Mouse (Mus musculus): ENCODE data around the gene Xirp1. TPM values are rescaled to one million over a fixed set of nuclear protein-coding genes. Genes with fewer than 3 reads are reported as not detected.

Gene Xirp1
- total and polyA plus RNA-seq, 3 experiments, result not detected

DNA sequence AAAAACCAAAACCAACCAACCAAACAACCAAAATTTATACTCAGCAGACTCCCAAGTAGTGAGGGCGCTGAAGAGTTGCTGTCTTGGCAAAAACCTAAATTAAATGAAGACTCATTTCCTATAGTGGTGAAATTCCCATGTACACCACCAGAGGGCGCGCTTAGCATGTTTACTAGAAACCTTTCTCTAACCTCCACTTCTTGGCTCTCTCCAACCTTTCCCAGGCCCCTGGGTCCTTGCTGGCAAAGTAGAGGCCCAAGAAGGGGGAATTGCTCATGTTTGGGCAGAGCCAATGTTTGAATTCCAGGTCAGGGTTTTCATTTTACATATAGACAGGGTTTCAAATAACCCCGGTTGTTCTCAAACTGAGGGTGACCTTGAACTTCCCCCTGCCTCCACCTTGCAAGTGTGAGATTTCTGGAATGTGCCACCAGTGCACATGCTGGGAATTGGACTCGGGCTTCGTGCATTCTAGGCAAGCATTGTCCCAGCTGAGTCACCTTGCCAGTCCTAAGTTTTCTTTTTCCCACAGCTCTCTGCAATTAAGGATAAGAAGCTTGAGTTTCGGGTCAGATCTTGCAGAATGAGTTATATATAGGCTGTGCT is 3.0 kb downstream of the Xirp1 start:
- dilution Hi-C loops (cut with MboI; ENCODE audit: extremely low pct_ligation_motif_present, extremely low pct_unique_long_range_greater_than_20kb, low sequenced_read_pairs), result no loop called here
- Histone ChIP-seq H3K4me3 (replicated peaks in 1 of 3; ENCODE audit: low read depth in 2 of 3, low read length in 2 of 3, poor library complexity in 1 of 3) (no peak overlapping the region), H3K4me1 (ENCODE audit: control insufficient read depth in 1 of 2, insufficient read depth in 2 of 2) (peaks cover 13 to 40% of the 10 kb centered on the region in 2 experiments), H3K9me3 (replicated peaks; ENCODE audit: low read length) (no peaks in the 10 kb centered on the region), H3K4me2 (ENCODE audit: insufficient read depth, low read depth, poor library complexity, severe bottlenecking) (no peak overlapping the region), H3K36me3 (replicated peaks in 1 of 2; ENCODE audit: control insufficient read depth in 1 of 2, insufficient read depth in 1 of 2, low read length in 1 of 2) (no peaks in the 10 kb centered on the region), H3K79me2 (replicated peaks; ENCODE audit: control insufficient read depth, extremely low read depth, insufficient read depth, poor library complexity, severe bottlenecking) (no peaks in the 10 kb centered on the region), H3K27ac (ENCODE audit: insufficient read depth, low read depth) (no peak overlapping the region), H3K9ac (ENCODE audit: insufficient read depth, low read depth) (no peak overlapping the region), H3K27me3 (replicated peaks) (peaks cover 67% of the 10 kb centered on the region)
- TF ChIP-seq SIN3A (IDR thresholded peaks at IDR 0.05; ENCODE audit: low read length), result no peak
- peak; percentile 73 for TF ChIP-seq SMC3 (IDR thresholded peaks at IDR 0.05; ENCODE audit: low read depth, low read length)
- no peak for TF ChIP-seq MAZ (IDR thresholded peaks at IDR 0.05; ENCODE audit: low read depth, low read length)
- 0 out of 2 replicates have a peak, but pooled peaks have one; percentile 2 for TF ChIP-seq ZC3H11A (IDR thresholded peaks at IDR 0.05; ENCODE audit: low read depth, low read length)
- no peak for TF ChIP-seq HCFC1 (IDR thresholded peaks at IDR 0.05; ENCODE audit: low read depth, low read length)
- no peak for TF ChIP-seq TCF12 (IDR thresholded peaks at IDR 0.05; ENCODE audit: low read depth, low read length)
- no peak for TF ChIP-seq RCOR1 (conservative IDR thresholded peaks at IDR 0.05; ENCODE audit: low read depth, low read length)
- no peak for TF ChIP-seq ELF1 (IDR thresholded peaks at IDR 0.05; ENCODE audit: low read depth, low read length)
- no peak for TF ChIP-seq NRF1 (IDR thresholded peaks at IDR 0.05; ENCODE audit: low read depth, low read length)
- no peak for TF ChIP-seq ZMIZ1 (IDR thresholded peaks at IDR 0.05; ENCODE audit: low read depth, low read length)
- TF ChIP-seq ZNF384 (IDR thresholded peaks at IDR 0.05; ENCODE audit: low read depth, low read length), result no peak
- no peak for TF ChIP-seq ZKSCAN1 (IDR thresholded peaks at IDR 0.05; ENCODE audit: borderline replicate concordance, low read depth, low read length)
- TF ChIP-seq JUND (conservative IDR thresholded peaks at IDR 0.05; ENCODE audit: low read depth, low read length), result no peak
- TF ChIP-seq CTCF (conservative IDR thresholded peaks at IDR 0.05 in 1 of 2, IDR thresholded peaks at IDR 0.05 in 1 of 2; ENCODE audit: low read depth in 2 of 2, low read length in 2 of 2), result peak; percentile 83 to 90
- TF ChIP-seq EP300 (IDR thresholded peaks at IDR 0.05; ENCODE audit: low read length), result no peak
- no peak for TF ChIP-seq USF1 (IDR thresholded peaks at IDR 0.05; ENCODE audit: low read depth, low read length)
- no peak for TF ChIP-seq ETS1 (conservative IDR thresholded peaks at IDR 0.05; ENCODE audit: low read depth, low read length)
- TF ChIP-seq MAX (IDR thresholded peaks at IDR 0.05; ENCODE audit: low read length), result no peak
- TF ChIP-seq MAFK (IDR thresholded peaks at IDR 0.05; ENCODE audit: insufficient replicate concordance, low read length), result peak; percentile 61; the same call in 1 of the 2 replicates
- no peak for TF ChIP-seq CHD2 (IDR thresholded peaks at IDR 0.05; ENCODE audit: low read length)
- no peak for TF ChIP-seq TBP (conservative IDR thresholded peaks at IDR 0.05; ENCODE audit: low read depth, low read length)
- no peak for TF ChIP-seq JUN (IDR thresholded peaks at IDR 0.05; ENCODE audit: insufficient read depth, low read depth, low read length)
- TF ChIP-seq MEF2A (IDR thresholded peaks at IDR 0.05; ENCODE audit: borderline replicate concordance, low read depth, low read length), result no peak
- peak; percentile 72 for TF ChIP-seq RAD21 (IDR thresholded peaks at IDR 0.05; ENCODE audit: low read depth, low read length)
- in situ Hi-C loops (cut with MboI; ENCODE audit: low pct_ligation_motif_present, low pct_unique_long_range_greater_than_20kb, low sequenced_read_pairs), result no loop called here
- DNase-seq (ENCODE audit: extremely low read depth), result peak; percentile 71
